Mouse (Mus musculus) layer of hippocampus, adult 9-11 months (tissue): ENCODE measurements at regions not wholly inside any gene's neighbourhood (a gene's known extent, or its start where the extent isn't known, plus 50 kb on each side); places are given as distances from the start of the nearest gene placed in this dataset.
A peak's percentile ranks its signal among the peaks of the same experiment; 100 is the strongest.

Experiments
- DNase-seq: peaks from one replicate; pipeline ENCODE4 v3.0.0; 2022

GRCm38 (mm10) chr1:72108678-72109077 is 103.4 kb downstream of the Mreg start:
- no peak for DNase-seq

- no peak for DNase-seq
Observed at GRCm38 (mm10) chr1:72107125-72107524, 105.0 kb downstream of the Mreg start.

- DNase-seq: no peak
Observed at GRCm38 (mm10) chr1:72106655-72107054, 105.5 kb downstream of the Mreg start.

- no peak for DNase-seq
Observed at GRCm38 (mm10) chr1:72105435-72106057, 106.6 kb downstream of the Mreg start.

GRCm38 (mm10) chr1:72103962-72104361 is 108.1 kb downstream of the Mreg start:
- DNase-seq: no peak

- DNase-seq: no peak
Observed at GRCm38 (mm10) chr1:72103387-72103786, 108.7 kb downstream of the Mreg start.

- no peak for DNase-seq
Observed at GRCm38 (mm10) chr1:72099447-72099846, 112.7 kb downstream of the Mreg start.

- peak; percentile 13 for DNase-seq
Observed at GRCm38 (mm10) chr1:72091344-72091743, 120.8 kb downstream of the Mreg start.

- DNase-seq: no peak
Observed at GRCm38 (mm10) chr1:72085661-72086060, 126.4 kb downstream of the Mreg start.

GRCm38 (mm10) chr1:72084219-72084618 is 127.9 kb downstream of the Mreg start:
- no peak for DNase-seq

GRCm38 (mm10) chr1:72082366-72082765 is 129.7 kb downstream of the Mreg start:
- no peak for DNase-seq

GRCm38 (mm10) chr1:72081811-72082210 is 130.3 kb downstream of the Mreg start:
- DNase-seq: no peak

GRCm38 (mm10) chr1:72078926-72079550 is 133.1 kb downstream of the Mreg start:
- peak; percentile 40 for DNase-seq

- no peak for DNase-seq
Observed at GRCm38 (mm10) chr1:72076341-72076740, 135.8 kb downstream of the Mreg start.

- no peak for DNase-seq
Observed at GRCm38 (mm10) chr1:72075464-72075863, 136.6 kb downstream of the Mreg start.

- DNase-seq: no peak
Observed at GRCm38 (mm10) chr1:72073245-72073644, 138.9 kb downstream of the Mreg start.

- no peak for DNase-seq
Observed at GRCm38 (mm10) chr1:72070489-72070888, 141.6 kb downstream of the Mreg start.

GRCm38 (mm10) chr1:72069056-72069455 is 143.1 kb downstream of the Mreg start:
- DNase-seq: no peak

- DNase-seq: no peak
Observed at GRCm38 (mm10) chr1:72065090-72065489, 147.0 kb downstream of the Mreg start.

- DNase-seq: peak; percentile 7
Observed at GRCm38 (mm10) chr1:72060393-72060792, 151.7 kb downstream of the Mreg start.

GRCm38 (mm10) chr1:72058045-72058703 is 153.9 kb downstream of the Mreg start:
- no peak for DNase-seq

- no peak for DNase-seq
Observed at GRCm38 (mm10) chr1:72054541-72054940, 157.6 kb downstream of the Mreg start.

- DNase-seq: no peak
Observed at GRCm38 (mm10) chr1:72050858-72051257, 161.2 kb downstream of the Mreg start.

- DNase-seq: no peak
Observed at GRCm38 (mm10) chr1:72046072-72046471, 166.0 kb downstream of the Mreg start.
